Mouse (Mus musculus): ENCODE data around the gene Ephx4. TPM values are rescaled to one million over a fixed set of nuclear protein-coding genes. Genes with fewer than 3 reads are reported as not detected.

The Ephx4 gene
- polyA plus RNA-seq, 1 experiment: 2.1 TPM

DNA sequence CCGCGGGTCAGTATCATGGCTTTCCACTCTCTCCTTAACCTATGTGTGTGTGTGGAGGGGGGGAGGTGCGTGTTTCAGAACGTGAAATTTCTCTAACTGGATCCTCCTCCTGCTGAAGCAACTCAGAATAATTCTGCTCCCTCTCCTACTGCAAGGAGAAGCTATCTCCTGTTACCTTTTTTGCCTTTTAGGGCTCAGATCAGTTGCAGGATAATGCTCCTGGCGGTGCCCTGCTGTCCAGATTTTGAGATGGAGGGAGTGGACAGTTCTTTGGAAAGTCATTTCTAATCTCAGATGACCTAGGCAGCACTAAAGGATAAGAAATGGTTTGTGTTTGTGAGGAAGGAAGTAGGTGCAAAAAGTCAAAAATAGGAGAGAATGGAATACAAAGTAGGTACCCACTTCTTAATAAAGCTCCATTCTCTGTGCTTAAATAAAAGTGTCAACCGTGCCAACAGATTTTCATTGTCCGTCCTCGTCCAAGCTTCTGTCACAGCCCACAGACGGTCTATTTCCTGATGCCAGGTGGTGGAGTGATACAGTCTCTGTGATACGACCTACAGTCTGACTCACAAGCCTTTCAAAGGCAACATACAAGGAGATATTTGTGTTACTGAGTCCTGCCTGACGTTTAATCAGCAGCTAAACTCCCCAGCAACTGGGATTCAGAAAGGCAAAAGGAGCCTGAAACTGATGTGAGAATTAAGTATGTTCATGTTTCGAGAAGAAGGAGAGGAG lies 1.6 kb downstream of the Ephx4 start:
- H3K4me1 ChIP-seq (ENCODE audit: control insufficient read depth, insufficient read depth, low read length): peaks cover 6% of the 10 kb centered on the region
- H3K4me3 ChIP-seq (ENCODE audit: control insufficient read depth, low read depth, low read length): peak overlapping the region; percentile 78
- H3K36me3 ChIP-seq (ENCODE audit: control insufficient read depth, insufficient read depth, low read length): no peaks in the 10 kb centered on the region
- TF ChIP-seq CTCF (IDR thresholded peaks at IDR 0.05; ENCODE audit: control insufficient read depth, insufficient read depth, insufficient replicate concordance, low read depth, low read length) (no peak), POLR2A (IDR thresholded peaks at IDR 0.05; ENCODE audit: control insufficient read depth, low read depth, low read length) (no peak)
- H3K27ac ChIP-seq (ENCODE audit: control insufficient read depth, insufficient read depth, low read depth, low read length): no peak overlapping the region
- no peaks in the 10 kb centered on the region; the same call in 1 of the 2 replicates for H3K27me3 ChIP-seq (ENCODE audit: control insufficient read depth, insufficient read depth, low read length)

DNA sequence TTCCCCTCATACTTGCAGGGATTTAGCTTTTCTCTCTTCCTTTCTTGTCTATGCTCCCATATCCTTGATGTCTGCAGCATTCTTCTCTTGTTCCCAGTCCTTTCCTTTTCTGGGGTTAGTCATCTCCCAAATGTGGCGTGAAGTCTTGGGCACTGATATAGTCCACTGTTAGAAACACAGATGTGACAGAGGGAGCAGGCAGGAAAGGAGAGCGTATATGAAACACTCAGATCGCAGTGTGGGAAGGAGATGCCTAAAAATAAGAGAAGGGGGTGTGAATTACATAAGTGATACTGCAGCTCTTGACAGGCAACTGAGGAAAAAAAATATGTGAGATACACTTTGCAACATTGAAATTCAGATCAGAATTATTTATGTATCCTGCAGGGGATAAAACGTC lies 2.8 kb downstream of the Ephx4 start:
- Histone ChIP-seq H3K4me1 (ENCODE audit: control insufficient read depth, insufficient read depth, low read length) (peaks cover 6% of the 10 kb centered on the region), H3K27ac (ENCODE audit: control insufficient read depth, insufficient read depth, low read depth, low read length) (no peak overlapping the region), H3K4me3 (ENCODE audit: control insufficient read depth, low read depth, low read length) (no peak overlapping the region), H3K36me3 (ENCODE audit: control insufficient read depth, insufficient read depth, low read length) (no peaks in the 10 kb centered on the region), H3K27me3 (ENCODE audit: control insufficient read depth, insufficient read depth, low read length) (no peaks in the 10 kb centered on the region; the same call in 1 of the 2 replicates)
- no peak for TF ChIP-seq POLR2A (IDR thresholded peaks at IDR 0.05; ENCODE audit: control insufficient read depth, low read depth, low read length)
- TF ChIP-seq CTCF (IDR thresholded peaks at IDR 0.05; ENCODE audit: control insufficient read depth, insufficient read depth, insufficient replicate concordance, low read depth, low read length): no peak

DNA sequence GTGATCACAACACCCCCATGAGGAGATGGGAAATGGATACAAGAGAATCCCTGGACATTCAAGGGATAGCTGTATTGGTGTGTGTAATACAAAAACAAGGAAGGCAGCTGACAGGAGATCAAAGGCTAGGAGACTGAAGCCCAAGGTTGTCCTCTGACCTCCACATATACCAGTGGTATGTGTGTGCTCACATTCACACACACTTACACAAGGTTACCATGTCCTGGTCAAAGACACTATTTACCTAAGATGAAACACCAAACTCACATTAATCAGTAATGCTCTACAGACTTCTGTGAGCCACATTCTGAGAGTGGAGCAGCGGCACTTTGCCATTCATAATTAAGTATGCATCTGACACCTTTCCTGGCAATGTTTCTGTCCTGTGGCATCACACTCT lies 7.8 kb downstream of the Ephx4 start:
- H3K27ac ChIP-seq (ENCODE audit: control insufficient read depth, insufficient read depth, low read depth, low read length): no peak overlapping the region
- H3K4me3 ChIP-seq (ENCODE audit: control insufficient read depth, low read depth, low read length): no peak overlapping the region
- no peaks in the 10 kb centered on the region for H3K4me1 ChIP-seq (ENCODE audit: control insufficient read depth, insufficient read depth, low read length)
- TF ChIP-seq CTCF (IDR thresholded peaks at IDR 0.05; ENCODE audit: control insufficient read depth, insufficient read depth, insufficient replicate concordance, low read depth, low read length): no peak
- no peak for TF ChIP-seq POLR2A (IDR thresholded peaks at IDR 0.05; ENCODE audit: control insufficient read depth, low read depth, low read length)
- no peaks in the 10 kb centered on the region for H3K27me3 ChIP-seq (ENCODE audit: control insufficient read depth, insufficient read depth, low read length)
- H3K36me3 ChIP-seq (ENCODE audit: control insufficient read depth, insufficient read depth, low read length): no peaks in the 10 kb centered on the region

DNA sequence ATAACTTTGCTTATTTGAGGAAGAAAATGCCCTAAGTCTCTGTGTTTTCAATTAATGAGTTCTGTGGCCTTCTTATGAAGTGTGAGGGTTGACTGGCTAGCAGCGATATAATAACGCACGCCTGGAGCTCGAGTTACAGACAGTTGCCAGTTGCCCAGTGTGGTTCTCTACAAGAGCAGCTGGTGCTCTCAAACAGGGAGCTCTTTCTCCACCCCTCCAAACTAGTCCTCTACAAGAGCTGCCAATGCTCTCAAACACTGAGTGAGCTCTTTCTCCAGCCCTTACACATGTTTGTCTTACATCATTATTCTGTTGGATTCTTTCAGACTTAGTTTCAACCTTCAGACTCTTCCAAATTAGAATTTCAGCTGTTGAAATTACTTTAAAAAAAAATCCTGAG lies 8.8 kb downstream of the Ephx4 start:
- no peak for TF ChIP-seq POLR2A (IDR thresholded peaks at IDR 0.05; ENCODE audit: control insufficient read depth, low read depth, low read length)
- no peak for TF ChIP-seq CTCF (IDR thresholded peaks at IDR 0.05; ENCODE audit: control insufficient read depth, insufficient read depth, insufficient replicate concordance, low read depth, low read length)
- Histone ChIP-seq H3K36me3 (ENCODE audit: control insufficient read depth, insufficient read depth, low read length) (no peaks in the 10 kb centered on the region), H3K4me3 (ENCODE audit: control insufficient read depth, low read depth, low read length) (no peak overlapping the region), H3K4me1 (ENCODE audit: control insufficient read depth, insufficient read depth, low read length) (no peaks in the 10 kb centered on the region), H3K27me3 (ENCODE audit: control insufficient read depth, insufficient read depth, low read length) (no peaks in the 10 kb centered on the region), H3K27ac (ENCODE audit: control insufficient read depth, insufficient read depth, low read depth, low read length) (no peak overlapping the region)

DNA sequence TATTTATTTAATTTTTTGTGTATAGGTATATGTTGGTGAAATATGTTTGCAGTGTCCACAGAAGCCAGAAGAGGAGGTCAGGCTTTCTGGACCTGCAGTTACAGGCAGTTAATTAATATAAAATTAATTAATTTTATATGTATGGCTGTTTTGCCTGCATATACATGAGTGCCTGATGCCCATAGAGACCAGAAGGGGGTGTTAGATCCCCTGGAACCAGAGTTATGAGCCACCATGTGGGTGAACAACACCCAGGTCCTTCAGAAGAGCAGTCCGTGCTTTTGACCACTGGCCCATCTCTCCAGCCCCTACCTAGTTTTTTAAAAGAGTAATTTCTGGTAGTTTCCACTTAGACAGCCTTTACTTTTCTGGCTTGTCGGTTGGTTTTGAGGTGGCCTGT lies 9.7 kb downstream of the Ephx4 start:
- no peak overlapping the region for H3K4me3 ChIP-seq (ENCODE audit: control insufficient read depth, low read depth, low read length)
- H3K36me3 ChIP-seq (ENCODE audit: control insufficient read depth, insufficient read depth, low read length): no peaks in the 10 kb centered on the region
- H3K27ac ChIP-seq (ENCODE audit: control insufficient read depth, insufficient read depth, low read depth, low read length): no peak overlapping the region
- TF ChIP-seq POLR2A (IDR thresholded peaks at IDR 0.05; ENCODE audit: control insufficient read depth, low read depth, low read length) (no peak), CTCF (IDR thresholded peaks at IDR 0.05; ENCODE audit: control insufficient read depth, insufficient read depth, insufficient replicate concordance, low read depth, low read length) (no peak)
- H3K27me3 ChIP-seq (ENCODE audit: control insufficient read depth, insufficient read depth, low read length): no peaks in the 10 kb centered on the region
- H3K4me1 ChIP-seq (ENCODE audit: control insufficient read depth, insufficient read depth, low read length): no peaks in the 10 kb centered on the region

DNA sequence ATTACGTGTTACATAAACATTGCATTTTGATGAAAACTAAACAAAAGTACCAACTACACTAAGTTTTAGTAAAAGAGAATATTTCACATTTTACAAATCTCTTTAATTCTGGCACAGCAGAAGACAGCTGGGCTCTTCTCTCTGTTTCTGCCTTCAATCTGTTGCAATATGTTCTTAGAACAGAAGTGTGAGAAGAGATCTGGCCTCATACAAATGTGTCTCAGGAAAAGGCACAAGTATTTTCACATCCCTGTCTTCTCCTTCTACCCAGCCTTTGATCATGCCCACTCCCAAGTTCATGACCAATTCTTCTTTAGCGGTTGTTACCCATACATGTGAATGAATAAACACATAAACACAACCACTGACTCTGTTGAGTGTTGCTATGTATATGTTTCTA lies 12.6 kb downstream of the Ephx4 start:
- Histone ChIP-seq H3K4me3 (ENCODE audit: control insufficient read depth, low read depth, low read length) (no peak overlapping the region), H3K27me3 (ENCODE audit: control insufficient read depth, insufficient read depth, low read length) (no peaks in the 10 kb centered on the region), H3K27ac (ENCODE audit: control insufficient read depth, insufficient read depth, low read depth, low read length) (no peak overlapping the region), H3K36me3 (ENCODE audit: control insufficient read depth, insufficient read depth, low read length) (no peaks in the 10 kb centered on the region), H3K4me1 (ENCODE audit: control insufficient read depth, insufficient read depth, low read length) (no peaks in the 10 kb centered on the region)
- TF ChIP-seq POLR2A (IDR thresholded peaks at IDR 0.05; ENCODE audit: control insufficient read depth, low read depth, low read length): no peak
- TF ChIP-seq CTCF (IDR thresholded peaks at IDR 0.05; ENCODE audit: control insufficient read depth, insufficient read depth, insufficient replicate concordance, low read depth, low read length): no peak

DNA sequence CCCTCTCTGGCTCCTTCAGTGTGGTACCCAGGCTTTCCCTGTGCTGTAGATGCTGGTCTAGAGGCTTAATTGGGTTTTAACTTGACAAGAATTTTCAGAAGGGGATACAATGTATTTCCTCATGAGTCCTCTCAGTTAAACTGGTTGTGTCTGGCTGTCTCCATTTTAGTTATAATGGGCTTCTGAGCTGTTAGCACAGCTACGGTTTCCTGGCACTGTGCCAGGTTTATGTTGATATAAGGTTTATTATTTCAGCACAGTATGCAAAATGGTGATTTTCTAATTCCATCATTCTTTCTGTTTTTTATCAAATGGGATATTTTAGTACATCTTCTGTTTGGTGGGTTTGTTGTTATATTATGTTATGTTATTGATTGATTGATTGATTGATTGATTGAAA lies 19.1 kb downstream of the Ephx4 start:
- Histone ChIP-seq H3K27ac (ENCODE audit: control insufficient read depth, insufficient read depth, low read depth, low read length) (no peak overlapping the region), H3K27me3 (ENCODE audit: control insufficient read depth, insufficient read depth, low read length) (no peaks in the 10 kb centered on the region), H3K4me3 (ENCODE audit: control insufficient read depth, low read depth, low read length) (no peak overlapping the region), H3K4me1 (ENCODE audit: control insufficient read depth, insufficient read depth, low read length) (no peaks in the 10 kb centered on the region), H3K36me3 (ENCODE audit: control insufficient read depth, insufficient read depth, low read length) (no peaks in the 10 kb centered on the region)
- TF ChIP-seq POLR2A (IDR thresholded peaks at IDR 0.05; ENCODE audit: control insufficient read depth, low read depth, low read length): no peak
- TF ChIP-seq CTCF (IDR thresholded peaks at IDR 0.05; ENCODE audit: control insufficient read depth, insufficient read depth, insufficient replicate concordance, low read depth, low read length): no peak

Data from testis, adult 2 months (tissue).